Mouse (Mus musculus): Measurements from ENCODE around the gene Agps. TPM values are rescaled to one million over a fixed set of nuclear protein-coding genes. Genes with fewer than 3 reads are reported as not detected.

Gene Agps
- 10 to 100 TPM; 32.0 to 42.5 (median 34.6) TPM for total RNA-seq (2022)

- DNase-seq (ENCODE audit: low spot score in 2 of 2), result peak; percentile 76 to 84
These were observed at the start of gene Agps for GRCm38 (mm10) chr2:75831881-75832633. Agps (plus strand) TSS chr2:75832177.

GRCm38 (mm10) chr2:75786075-75786474, 45.9 kb upstream of the Agps start:
- DNase-seq (ENCODE audit: low spot score in 2 of 2), result no peak

GRCm38 (mm10) chr2:75788511-75788910, 43.5 kb upstream of the Agps start:
- no peak for DNase-seq (ENCODE audit: low spot score in 2 of 2)

GRCm38 (mm10) chr2:75789959-75790523, 41.9 kb upstream of the Agps start:
- no peak for DNase-seq (ENCODE audit: low spot score in 2 of 2)

GRCm38 (mm10) chr2:75791561-75792308, 40.2 kb upstream of the Agps start:
- DNase-seq (ENCODE audit: low spot score in 2 of 2), result no peak

- DNase-seq (ENCODE audit: low spot score in 2 of 2), result peak in 1 of 2 experiments; percentile 6
These were observed 39.4 kb upstream of the Agps start for GRCm38 (mm10) chr2:75792377-75793203.

GRCm38 (mm10) chr2:75796181-75796580, 35.8 kb upstream of the Agps start:
- DNase-seq (ENCODE audit: low spot score in 2 of 2), result no peak

GRCm38 (mm10) chr2:75798434-75798970, 33.5 kb upstream of the Agps start:
- DNase-seq (ENCODE audit: low spot score in 2 of 2), result no peak

- no peak for DNase-seq (ENCODE audit: low spot score in 2 of 2)
These were observed 26.2 kb upstream of the Agps start for GRCm38 (mm10) chr2:75805767-75806166.

- DNase-seq (ENCODE audit: low spot score in 2 of 2), result no peak
These were observed 25.1 kb upstream of the Agps start for GRCm38 (mm10) chr2:75806891-75807290.

- no peak for DNase-seq (ENCODE audit: low spot score in 2 of 2)
These were observed 24.5 kb upstream of the Agps start for GRCm38 (mm10) chr2:75807460-75807859.

GRCm38 (mm10) chr2:75814880-75815279, 17.1 kb upstream of the Agps start:
- no peak for DNase-seq (ENCODE audit: low spot score in 2 of 2)

GRCm38 (mm10) chr2:75815521-75815920, 16.5 kb upstream of the Agps start:
- DNase-seq (ENCODE audit: low spot score in 2 of 2), result no peak

GRCm38 (mm10) chr2:75816673-75817072, 15.3 kb upstream of the Agps start:
- no peak for DNase-seq (ENCODE audit: low spot score in 2 of 2)

- no peak for DNase-seq (ENCODE audit: low spot score in 2 of 2)
These were observed 13.3 kb upstream of the Agps start for GRCm38 (mm10) chr2:75818719-75819118.

- DNase-seq (ENCODE audit: low spot score in 2 of 2), result no peak
These were observed 12.2 kb upstream of the Agps start for GRCm38 (mm10) chr2:75819796-75820195.

- no peak for DNase-seq (ENCODE audit: low spot score in 2 of 2)
These were observed 9.8 kb upstream of the Agps start for GRCm38 (mm10) chr2:75821971-75822751.

- DNase-seq (ENCODE audit: low spot score in 2 of 2), result no peak
These were observed 8.2 kb upstream of the Agps start for GRCm38 (mm10) chr2:75823736-75824135.

- DNase-seq (ENCODE audit: low spot score in 2 of 2), result no peak
These were observed 7.8 kb upstream of the Agps start for GRCm38 (mm10) chr2:75824144-75824543.

GRCm38 (mm10) chr2:75824846-75825245, 7.1 kb upstream of the Agps start:
- DNase-seq (ENCODE audit: low spot score in 2 of 2), result no peak
